Comparison of ENCODE assay signal across 8 mouse cellular contexts in the genomic region with DNA sequence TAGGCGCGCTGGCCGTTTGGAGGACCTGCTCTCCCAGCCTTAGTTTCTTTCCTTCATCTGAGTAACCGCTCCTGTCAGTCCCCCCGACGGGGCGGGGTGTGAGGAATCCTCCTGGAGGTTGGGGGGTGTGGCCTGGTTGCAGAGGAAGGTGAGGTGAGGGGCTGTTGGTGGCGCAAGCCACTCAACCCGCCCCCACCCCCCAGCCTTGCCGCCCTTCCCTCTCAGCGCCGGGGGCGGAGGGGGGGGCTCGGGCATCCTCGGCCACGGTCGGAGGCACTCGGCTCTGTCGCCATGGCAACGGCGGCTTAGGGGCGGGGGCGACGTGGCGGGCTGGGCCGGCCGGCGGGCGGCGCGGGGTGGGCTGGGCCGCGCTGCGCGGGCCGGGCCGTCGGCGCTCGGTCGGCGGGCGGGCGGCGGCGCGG.
DNase-seq lines count a peak whose midpoint lies in the region; ATAC-seq and TF ChIP-seq lines count a peak whose summit lies in the region.

No protein-coding gene starts in this region.

- H3K4me2 ChIP-seq in heart, embryonic 13.5 days: peak overlapping the region; percentile 97
- peak overlapping the region; percentile 69 for H3K4me2 ChIP-seq in liver, embryonic 16.5 days (ENCODE audit: low read depth, low read length)
- H3K4me2 ChIP-seq in neural tube, embryonic 13.5 days: peak overlapping the region; percentile 94

- no peak for TF ChIP-seq POLR2A in cerebellum, adult 2 months (IDR thresholded peaks at IDR 0.05; ENCODE audit: borderline replicate concordance, insufficient read depth, low read length)
- no peak for TF ChIP-seq POLR2A in thymus, adult 2 months (IDR thresholded peaks at IDR 0.05; ENCODE audit: control insufficient read depth, extremely low read depth, insufficient read depth, low read length, poor library complexity)

- H3K27me3 ChIP-seq in cerebellum, adult 2 months (ENCODE audit: control insufficient read depth, insufficient read depth, low read length): no peaks in the 10 kb centered on the region
- H3K27me3 ChIP-seq in embryonic facial prominence, embryonic 10.5 days (replicated peaks; ENCODE audit: low read depth, poor library complexity, severe bottlenecking): no peaks in the 10 kb centered on the region
- H3K27me3 ChIP-seq in heart, embryonic 13.5 days (replicated peaks): no peaks in the 10 kb centered on the region
- H3K27me3 ChIP-seq in liver, embryonic 16.5 days (ENCODE audit: control insufficient read depth, insufficient read depth, low read depth, low read length): peaks cover 31% of the 10 kb centered on the region
- no peaks in the 10 kb centered on the region for H3K27me3 ChIP-seq in neural tube, embryonic 13.5 days
- no peaks in the 10 kb centered on the region; the same call in 1 of the 2 replicates for H3K27me3 ChIP-seq in thymus, adult 2 months (ENCODE audit: control insufficient read depth, insufficient read depth, low read length)

- WGBS in cerebellum, adult 2 months: 13% methylated on average over 42 of the region's 47 CpGs
- WGBS in embryonic facial prominence, embryonic 10.5 days: 3% methylated on average over 47 of the region's 47 CpGs
- 2% methylated on average over 29 of the region's 47 CpGs for WGBS in heart, embryonic 13.5 days
- 1% methylated on average over 16 of the region's 47 CpGs for WGBS in liver, embryonic 16.5 days (ENCODE audit: insufficient replicate concordance)
- under 1% methylated on average over 27 of the region's 47 CpGs for WGBS in neural tube, embryonic 13.5 days
- WGBS in thymus, adult 2 months: 18% methylated on average over 37 of the region's 47 CpGs

- H3K9ac ChIP-seq in heart, embryonic 13.5 days: peak overlapping the region; percentile 94
- no peak overlapping the region; the same call in 1 of the 2 replicates for H3K9ac ChIP-seq in liver, embryonic 16.5 days (ENCODE audit: low read depth, low read length)
- H3K9ac ChIP-seq in neural tube, embryonic 13.5 days: peak overlapping the region; percentile 98

- peak overlapping the region; percentile 18 for H3K4me3 ChIP-seq in cerebellum, adult 2 months (replicated peaks; ENCODE audit: insufficient read depth, low read depth, low read length)
- H3K4me3 ChIP-seq in embryonic facial prominence, embryonic 10.5 days: peak overlapping the region; percentile 95
- peak overlapping the region; percentile 84 for H3K4me3 ChIP-seq in heart, embryonic 13.5 days
- peak overlapping the region; percentile 60 for H3K4me3 ChIP-seq in liver, embryonic 16.5 days (ENCODE audit: low read depth, low read length)
- peak overlapping the region; percentile 97 for H3K4me3 ChIP-seq in neural tube, embryonic 13.5 days
- H3K4me3 ChIP-seq in thymus, adult 2 months (ENCODE audit: control insufficient read depth, insufficient read depth, low read length): peak overlapping the region; percentile 18

- peaks cover 15% of the 10 kb centered on the region for H3K36me3 ChIP-seq in embryonic facial prominence, embryonic 10.5 days (replicated peaks)
- peaks cover 10% of the 10 kb centered on the region; the same call in 1 of the 2 replicates for H3K36me3 ChIP-seq in heart, embryonic 13.5 days
- no peaks in the 10 kb centered on the region for H3K36me3 ChIP-seq in liver, embryonic 16.5 days (ENCODE audit: control insufficient read depth, insufficient read depth)
- H3K36me3 ChIP-seq in neural tube, embryonic 13.5 days: no peaks in the 10 kb centered on the region
- H3K36me3 ChIP-seq in thymus, adult 2 months (ENCODE audit: control insufficient read depth, insufficient read depth, low read length): no peaks in the 10 kb centered on the region

- no peaks in the 10 kb centered on the region for H3K9me3 ChIP-seq in embryonic facial prominence, embryonic 10.5 days
- H3K9me3 ChIP-seq in heart, embryonic 13.5 days: no peaks in the 10 kb centered on the region
- no peaks in the 10 kb centered on the region for H3K9me3 ChIP-seq in liver, embryonic 16.5 days (replicated peaks; ENCODE audit: control insufficient read depth, low read length)
- no peaks in the 10 kb centered on the region for H3K9me3 ChIP-seq in neural tube, embryonic 13.5 days

- peaks cover 55% of the 10 kb centered on the region for H3K4me1 ChIP-seq in cerebellum, adult 2 months (ENCODE audit: control insufficient read depth, insufficient read depth, low read length)
- peaks cover 63% of the 10 kb centered on the region for H3K4me1 ChIP-seq in embryonic facial prominence, embryonic 10.5 days
- H3K4me1 ChIP-seq in heart, embryonic 13.5 days: peaks cover 88% of the 10 kb centered on the region
- peaks cover 5% of the 10 kb centered on the region for H3K4me1 ChIP-seq in liver, embryonic 16.5 days (ENCODE audit: control insufficient read depth, low read depth, low read length)
- H3K4me1 ChIP-seq in neural tube, embryonic 13.5 days (replicated peaks): peaks cover 60% of the 10 kb centered on the region
- H3K4me1 ChIP-seq in thymus, adult 2 months (replicated peaks; ENCODE audit: control insufficient read depth, insufficient read depth, low read length): peaks cover 26% of the 10 kb centered on the region

- ATAC-seq in heart, embryonic 13.5 days (ENCODE audit: extremely low read depth, insufficient number of reproducible peaks, low FRiP score, low TSS enrichment): peak; percentile 56; the same call in 1 of the 2 replicates
- ATAC-seq in liver, embryonic 16.5 days (ENCODE audit: low read depth): peak; percentile 66
- peak; percentile 70 for ATAC-seq in neural tube, embryonic 13.5 days (ENCODE audit: low read depth)

- no peak overlapping the region for H3K27ac ChIP-seq in cerebellum, adult 2 months (ENCODE audit: insufficient read depth, low read length)
- H3K27ac ChIP-seq in embryonic facial prominence, embryonic 10.5 days (replicated peaks): peak overlapping the region; percentile 96
- H3K27ac ChIP-seq in heart, embryonic 13.5 days (replicated peaks): 0 out of 2 replicates have a peak overlapping the region, but pooled peaks have one; percentile 18
- no peak overlapping the region for H3K27ac ChIP-seq in liver, embryonic 16.5 days (ENCODE audit: low read length)
- peak overlapping the region; percentile 95 for H3K27ac ChIP-seq in neural tube, embryonic 13.5 days (replicated peaks)
- H3K27ac ChIP-seq in thymus, adult 2 months (ENCODE audit: control insufficient read depth, insufficient read depth, low read length): no peak overlapping the region

- no peak for DNase-seq in cerebellum, adult 2 months
- no peak for DNase-seq in cerebellum, adult 11-12 months
- peak; percentile 93 for DNase-seq in embryonic facial prominence, embryonic 10.5 days (ENCODE audit: low spot score)
- peak; percentile 86 for DNase-seq in kidney, postnatal 14 days
- peak; percentile 56 for DNase-seq in thymus, adult 2 months

- TF ChIP-seq CTCF in cerebellum, adult 2 months (IDR thresholded peaks at IDR 0.05; ENCODE audit: borderline replicate concordance, insufficient read depth, low read depth, low read length): no peak
- no peak for TF ChIP-seq CTCF in thymus, adult 2 months (IDR thresholded peaks at IDR 0.05; ENCODE audit: borderline replicate concordance, control insufficient read depth, extremely low read depth, insufficient read depth, low read length, poor library complexity)

Comparison
In these comparisons a context has a peak if more than half of its experiments do, and no peak if none do; other contexts are left out.
1. DNase-seq: peak in embryonic facial prominence, embryonic 10.5 days (single experiment), kidney, postnatal 14 days (single experiment) and thymus, adult 2 months (single experiment); none in cerebellum, adult 2 months (0 of 2) and cerebellum, adult 11-12 months (single experiment).
2. H3K27ac ChIP-seq: peak in embryonic facial prominence, embryonic 10.5 days (single experiment), heart, embryonic 13.5 days (single experiment) and neural tube, embryonic 13.5 days (single experiment); none in cerebellum, adult 2 months (single experiment), liver, embryonic 16.5 days (single experiment) and thymus, adult 2 months (single experiment).
3. H3K4me3 ChIP-seq: peak in every context shown above with its lines; median percentile 97 in neural tube, embryonic 13.5 days; 95 in embryonic facial prominence, embryonic 10.5 days; 84 in heart, embryonic 13.5 days; 60 in liver, embryonic 16.5 days; 18 in cerebellum, adult 2 months; 18 in thymus, adult 2 months.
4. Peak in every context shown above with its lines, with median percentiles within 50 percentile points of each other: ATAC-seq and H3K4me2 ChIP-seq.